Mouse (Mus musculus) kidney, adult 2 months (tissue): ENCODE data around the gene B4galnt4.

Experiments used
- CTCF ChIP-seq: fragments of 200-500 bp; conservative IDR thresholded peaks from 2 replicates; pipeline ENCODE4 v1.5.1; 2011; ENCODE audit warnings: low read depth, mild to moderate bottlenecking, control low read depth, low read length, moderate library complexity, mixed read lengths; ENCODE audit not compliant: insufficient read depth, insufficient read length
- POLR2A ChIP-seq: fragments of 200-500 bp; IDR thresholded peaks from one replicate; pipeline ENCODE4 v1.6.1; 2011; ENCODE audit warnings: low read depth, low read length, control low read depth

DNA sequence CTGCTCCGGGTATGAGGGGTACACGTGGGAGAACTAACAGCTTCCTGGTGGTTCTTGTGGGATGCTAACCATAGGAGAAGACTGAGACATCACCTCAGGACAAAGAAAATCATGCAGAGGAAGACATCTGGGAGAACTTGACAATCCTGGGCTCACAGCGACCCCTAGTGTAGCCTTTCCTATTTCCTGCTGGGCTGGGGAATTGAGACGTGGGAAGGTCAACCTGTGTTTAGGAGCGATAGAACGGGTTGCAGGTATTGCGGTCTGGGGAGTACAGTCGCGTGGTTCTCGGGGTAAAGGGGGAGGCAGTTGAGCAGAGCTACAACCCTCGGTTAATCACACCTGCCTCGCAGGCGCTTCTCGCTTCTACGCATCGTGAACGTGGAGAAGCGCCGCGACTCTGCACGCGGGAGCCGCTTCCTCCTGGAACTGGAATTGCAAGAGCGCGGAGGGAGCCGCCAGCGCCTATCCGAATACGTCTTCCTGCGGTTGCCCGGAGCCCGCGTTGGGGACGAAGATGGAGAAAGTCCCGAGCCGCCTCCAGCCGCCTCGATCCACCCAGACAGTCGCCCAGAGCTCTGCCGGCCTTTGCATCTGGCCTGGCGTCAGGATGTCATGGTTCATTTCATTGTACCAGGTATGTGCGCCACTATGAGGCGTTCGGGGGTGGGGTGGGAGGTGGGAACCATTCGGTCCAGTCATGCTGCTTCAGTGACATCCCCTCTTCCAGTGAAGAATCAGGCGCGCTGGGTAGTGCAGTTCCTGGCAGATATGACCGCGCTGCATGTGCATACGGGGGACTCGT, 9.4 kb downstream of the B4galnt4 start:
- TF ChIP-seq CTCF (peak; percentile 92), POLR2A (no peak)
